Mouse (Mus musculus) heart, postnatal 14 days (tissue): ENCODE results near the gene Sgcd. TPM values are rescaled to one million over a fixed set of nuclear protein-coding genes. Genes with fewer than 3 reads are reported as not detected.

Experiments used
- DNase-seq, 2 experiments: peaks; one replicate each; pipeline ENCODE4 v3.0.0; 2021 to 2022
- intact Hi-C: fragments of 180-260 bp; cut with DNase I; formaldehyde crosslinking; loops from one replicate; pipeline ENCODE4 v1.15.1; 2025
- total RNA-seq, 2 experiments: library from RNA; stranded (reverse); gene quantifications; 2 replicates each; pipeline ENCODE4 v1.2.3; 2021

Gene Sgcd
- total RNA-seq, 2 experiments from 2014 or later: 55.8 to 57.5 TPM

GRCm38 (mm10) chr11:47305579-47305978 lies 683.2 kb downstream of the Sgcd start:
- intact Hi-C loops: no loop called here
- DNase-seq: no peak

- intact Hi-C loops: no loop called here
- peak; percentile 2 to 6 for DNase-seq
These were observed 683.9 kb downstream of the Sgcd start for GRCm38 (mm10) chr11:47304702-47305450.

- DNase-seq: no peak
- intact Hi-C loops: loop anchor here (5.0 kb wide), 1 partner anchor 78 kb away; no protein-coding TSS in a partner anchor
These were observed 689.0 kb downstream of the Sgcd start for GRCm38 (mm10) chr11:47299777-47300176.

- no peak for DNase-seq
- intact Hi-C loops: loop anchor here (5.0 kb wide), 1 partner anchor 79 kb away; no protein-coding TSS in a partner anchor
These were observed 690.9 kb downstream of the Sgcd start for GRCm38 (mm10) chr11:47297805-47298340.

- no peak for DNase-seq
- intact Hi-C loops: loop anchor here (5.0 kb wide), 1 partner anchor 83 kb away; no protein-coding TSS in a partner anchor
These were observed 694.0 kb downstream of the Sgcd start for GRCm38 (mm10) chr11:47294741-47295140.

- no peak for DNase-seq
- intact Hi-C loops: no loop called here
These were observed 712.2 kb downstream of the Sgcd start for GRCm38 (mm10) chr11:47276586-47276985.

GRCm38 (mm10) chr11:47268556-47268955 lies 720.2 kb downstream of the Sgcd start:
- intact Hi-C loops: no loop called here
- no peak for DNase-seq

GRCm38 (mm10) chr11:47264267-47264984 lies 724.3 kb downstream of the Sgcd start:
- intact Hi-C loops: no loop called here
- DNase-seq: no peak

- intact Hi-C loops: loop anchor here (5.0 kb wide), 1 partner anchor 127 kb away; no protein-coding TSS in a partner anchor
- peak in 1 of 2 experiments; percentile 11 for DNase-seq
These were observed 738.5 kb downstream of the Sgcd start for GRCm38 (mm10) chr11:47250301-47250700.

- intact Hi-C loops: no loop called here
- DNase-seq: no peak
These were observed 740.4 kb downstream of the Sgcd start for GRCm38 (mm10) chr11:47248345-47248893.

- intact Hi-C loops: no loop called here
- DNase-seq: no peak
These were observed 740.9 kb downstream of the Sgcd start for GRCm38 (mm10) chr11:47247703-47248344.

GRCm38 (mm10) chr11:47242401-47242800 lies 746.4 kb downstream of the Sgcd start:
- DNase-seq: no peak
- intact Hi-C loops: no loop called here

GRCm38 (mm10) chr11:47228222-47228621 lies 760.5 kb downstream of the Sgcd start:
- no peak for DNase-seq

GRCm38 (mm10) chr11:47224148-47224547 lies 764.6 kb downstream of the Sgcd start:
- DNase-seq: no peak
- intact Hi-C loops: no loop called here

More at GRCm38 (mm10) chr11:47228222-47228621, 760.5 kb downstream of the Sgcd start:
- intact Hi-C loops: no loop called here

GRCm38 (mm10) chr11:47211531-47211930 lies 777.2 kb downstream of the Sgcd start:
- intact Hi-C loops: no loop called here

GRCm38 (mm10) chr11:47206461-47206860 lies 782.3 kb downstream of the Sgcd start:
- intact Hi-C loops: no loop called here
- DNase-seq: no peak

More at GRCm38 (mm10) chr11:47211531-47211930, 777.2 kb downstream of the Sgcd start:
- DNase-seq: no peak

GRCm38 (mm10) chr11:47199106-47199505 lies 789.7 kb downstream of the Sgcd start:
- DNase-seq: no peak
- intact Hi-C loops: no loop called here

- DNase-seq: no peak
- intact Hi-C loops: no loop called here
These were observed 800.2 kb downstream of the Sgcd start for GRCm38 (mm10) chr11:47188556-47188955.

- no peak for DNase-seq
- intact Hi-C loops: no loop called here
These were observed 813.8 kb downstream of the Sgcd start for GRCm38 (mm10) chr11:47174977-47175376.

GRCm38 (mm10) chr11:47170926-47171625 lies 817.7 kb downstream of the Sgcd start:
- no peak for DNase-seq
- intact Hi-C loops: no loop called here
